Mouse (Mus musculus): ENCODE measurements at regions not wholly inside any gene's neighbourhood (a gene's known extent, or its start where the extent isn't known, plus 50 kb on each side); places are given as distances from the start of the nearest gene placed in this dataset.

- Histone ChIP-seq H3K4me2 (replicated peaks) (no peak overlapping the region), H3K4me3 (no peak overlapping the region), H3K9me3 (no peaks in the 10 kb centered on the region), H3K27ac (replicated peaks) (no peak overlapping the region), H3K36me3 (no peaks in the 10 kb centered on the region), H3K9ac (replicated peaks) (no peak overlapping the region), H3K27me3 (no peaks in the 10 kb centered on the region), H3K4me1 (peaks cover 6% of the 10 kb centered on the region; the same call in 1 of the 2 replicates)
- WGBS: 56% methylated on average over 1 of the region's 1 CpGs
- no peak for ATAC-seq (replicated peaks)
Measured at GRCm38 (mm10) chr13:97570009-97570408, 190.4 kb downstream of the Gm10260 start.

- Histone ChIP-seq H3K9me3 (no peaks in the 10 kb centered on the region), H3K27ac (replicated peaks) (no peak overlapping the region), H3K4me3 (no peak overlapping the region), H3K36me3 (no peaks in the 10 kb centered on the region), H3K27me3 (no peaks in the 10 kb centered on the region), H3K4me2 (replicated peaks) (no peak overlapping the region), H3K9ac (replicated peaks) (no peak overlapping the region), H3K4me1 (peaks cover 6% of the 10 kb centered on the region; the same call in 1 of the 2 replicates)
- 91% methylated on average over 3 of the region's 3 CpGs for WGBS
- no peak for ATAC-seq (replicated peaks)
Measured at GRCm38 (mm10) chr13:97567632-97568031, 192.8 kb downstream of the Gm10260 start.

- no peak overlapping the region for H3K4me3 ChIP-seq
- H3K4me1 ChIP-seq: peaks cover 6% of the 10 kb centered on the region; the same call in 1 of the 2 replicates
- H3K27me3 ChIP-seq: no peaks in the 10 kb centered on the region
- WGBS: 20% methylated on average over 7 of the region's 7 CpGs
- H3K36me3 ChIP-seq: no peaks in the 10 kb centered on the region
- H3K9ac ChIP-seq (replicated peaks): no peak overlapping the region
- H3K4me2 ChIP-seq (replicated peaks): no peak overlapping the region
- 0 out of 2 replicates have a peak, but pooled peaks have one; percentile 2 for ATAC-seq (replicated peaks)
- no peaks in the 10 kb centered on the region for H3K9me3 ChIP-seq
- H3K27ac ChIP-seq (replicated peaks): no peak overlapping the region
Measured at GRCm38 (mm10) chr13:97566071-97566470, 194.4 kb downstream of the Gm10260 start.

- no peak overlapping the region for H3K27ac ChIP-seq (replicated peaks)
- H3K4me3 ChIP-seq: no peak overlapping the region
- peaks cover 6% of the 10 kb centered on the region; the same call in 1 of the 2 replicates for H3K4me1 ChIP-seq
- H3K4me2 ChIP-seq (replicated peaks): no peak overlapping the region
- no peaks in the 10 kb centered on the region for H3K36me3 ChIP-seq
- H3K9me3 ChIP-seq: no peaks in the 10 kb centered on the region
- no peaks in the 10 kb centered on the region for H3K27me3 ChIP-seq
- ATAC-seq (replicated peaks): no peak
- WGBS: 90% methylated on average over 6 of the region's 6 CpGs
- H3K9ac ChIP-seq (replicated peaks): no peak overlapping the region
Measured at GRCm38 (mm10) chr13:97562241-97562640, 198.2 kb downstream of the Gm10260 start.

GRCm38 (mm10) chr13:97560789-97561188 lies 199.6 kb downstream of the Gm10260 start:
- Histone ChIP-seq H3K27ac (replicated peaks) (no peak overlapping the region), H3K9ac (replicated peaks) (no peak overlapping the region), H3K9me3 (no peaks in the 10 kb centered on the region), H3K4me2 (replicated peaks) (no peak overlapping the region), H3K27me3 (no peaks in the 10 kb centered on the region), H3K36me3 (no peaks in the 10 kb centered on the region), H3K4me1 (peaks cover 1% of the 10 kb centered on the region; the same call in 1 of the 2 replicates), H3K4me3 (no peak overlapping the region)
- 71% methylated on average over 1 of the region's 1 CpGs for WGBS
- no peak for ATAC-seq (replicated peaks)

- WGBS: 88% methylated on average over 15 of the region's 15 CpGs
- no peak for ATAC-seq (replicated peaks)
- no peaks in the 10 kb centered on the region for H3K27me3 ChIP-seq
- H3K9me3 ChIP-seq: no peaks in the 10 kb centered on the region
- H3K4me3 ChIP-seq: no peak overlapping the region
- H3K4me2 ChIP-seq (replicated peaks): no peak overlapping the region
- no peaks in the 10 kb centered on the region for H3K4me1 ChIP-seq
- no peaks in the 10 kb centered on the region for H3K36me3 ChIP-seq
- no peak overlapping the region for H3K27ac ChIP-seq (replicated peaks)
- no peak overlapping the region for H3K9ac ChIP-seq (replicated peaks)
Measured at GRCm38 (mm10) chr13:97559611-97560385, 200.6 kb downstream of the Gm10260 start.

- ATAC-seq (replicated peaks): no peak
- H3K36me3 ChIP-seq: no peaks in the 10 kb centered on the region
- no peaks in the 10 kb centered on the region for H3K27me3 ChIP-seq
- WGBS: 95% methylated on average over 3 of the region's 3 CpGs
- no peak overlapping the region for H3K9ac ChIP-seq (replicated peaks)
- no peak overlapping the region for H3K27ac ChIP-seq (replicated peaks)
- H3K4me2 ChIP-seq (replicated peaks): no peak overlapping the region
- H3K4me1 ChIP-seq: no peaks in the 10 kb centered on the region
- no peaks in the 10 kb centered on the region for H3K9me3 ChIP-seq
- no peak overlapping the region for H3K4me3 ChIP-seq
Measured at GRCm38 (mm10) chr13:97558884-97559283, 201.5 kb downstream of the Gm10260 start.

GRCm38 (mm10) chr13:97555312-97555711 lies 205.1 kb downstream of the Gm10260 start:
- Histone ChIP-seq H3K4me1 (no peaks in the 10 kb centered on the region), H3K36me3 (no peaks in the 10 kb centered on the region), H3K4me3 (no peak overlapping the region), H3K4me2 (replicated peaks) (no peak overlapping the region), H3K9ac (replicated peaks) (no peak overlapping the region), H3K27me3 (no peaks in the 10 kb centered on the region), H3K27ac (replicated peaks) (no peak overlapping the region), H3K9me3 (no peaks in the 10 kb centered on the region)
- ATAC-seq (replicated peaks): no peak
- WGBS: 87% methylated on average over 3 of the region's 3 CpGs

- 39% methylated on average over 5 of the region's 5 CpGs for WGBS
- Histone ChIP-seq H3K9ac (replicated peaks) (no peak overlapping the region), H3K27me3 (no peaks in the 10 kb centered on the region), H3K4me2 (replicated peaks) (no peak overlapping the region), H3K36me3 (no peaks in the 10 kb centered on the region), H3K27ac (replicated peaks) (no peak overlapping the region), H3K9me3 (no peaks in the 10 kb centered on the region), H3K4me3 (no peak overlapping the region), H3K4me1 (no peaks in the 10 kb centered on the region)
- no peak for ATAC-seq (replicated peaks)
Measured at GRCm38 (mm10) chr13:97554601-97555000, 205.8 kb downstream of the Gm10260 start.

- Histone ChIP-seq H3K27me3 (no peaks in the 10 kb centered on the region), H3K27ac (replicated peaks) (no peak overlapping the region), H3K9ac (replicated peaks) (no peak overlapping the region), H3K4me1 (peaks cover 12% of the 10 kb centered on the region), H3K4me3 (no peak overlapping the region), H3K36me3 (no peaks in the 10 kb centered on the region), H3K4me2 (replicated peaks) (no peak overlapping the region), H3K9me3 (no peaks in the 10 kb centered on the region)
- ATAC-seq (replicated peaks): no peak
- 57% methylated on average over 4 of the region's 4 CpGs for WGBS
Measured at GRCm38 (mm10) chr13:97552236-97552635, 208.2 kb downstream of the Gm10260 start.

- Histone ChIP-seq H3K27me3 (no peaks in the 10 kb centered on the region), H3K4me1 (peaks cover 23% of the 10 kb centered on the region), H3K27ac (replicated peaks) (no peak overlapping the region), H3K9me3 (no peaks in the 10 kb centered on the region), H3K9ac (replicated peaks) (no peak overlapping the region), H3K4me3 (no peak overlapping the region), H3K4me2 (replicated peaks) (no peak overlapping the region), H3K36me3 (no peaks in the 10 kb centered on the region)
- no peak for ATAC-seq (replicated peaks)
- WGBS: 96% methylated on average over 3 of the region's 3 CpGs
Measured at GRCm38 (mm10) chr13:97550880-97551279, 209.6 kb downstream of the Gm10260 start.

- Histone ChIP-seq H3K4me2 (replicated peaks) (no peak overlapping the region), H3K36me3 (no peaks in the 10 kb centered on the region), H3K9ac (replicated peaks) (no peak overlapping the region), H3K27ac (replicated peaks) (peak overlapping the region; percentile 12; the same call in 1 of the 2 replicates), H3K4me3 (no peak overlapping the region), H3K27me3 (no peaks in the 10 kb centered on the region), H3K4me1 (peaks cover 26% of the 10 kb centered on the region), H3K9me3 (no peaks in the 10 kb centered on the region)
- 77% methylated on average over 5 of the region's 5 CpGs for WGBS
- ATAC-seq (replicated peaks): no peak
Measured at GRCm38 (mm10) chr13:97550172-97550571, 210.3 kb downstream of the Gm10260 start.

- H3K27ac ChIP-seq (replicated peaks): peak overlapping the region; percentile 31
Measured at GRCm38 (mm10) chr13:97549384-97549783, 211.0 kb downstream of the Gm10260 start.

More at GRCm38 (mm10) chr13:97549384-97549783, 211.0 kb downstream of the Gm10260 start:
- Histone ChIP-seq H3K36me3 (no peaks in the 10 kb centered on the region), H3K9ac (replicated peaks) (no peak overlapping the region), H3K9me3 (no peaks in the 10 kb centered on the region), H3K4me2 (replicated peaks) (no peak overlapping the region), H3K4me1 (peaks cover 26% of the 10 kb centered on the region), H3K27me3 (no peaks in the 10 kb centered on the region), H3K4me3 (no peak overlapping the region)
- no peak for ATAC-seq (replicated peaks)
- WGBS: 73% methylated on average over 6 of the region's 6 CpGs
